Mouse (Mus musculus) lung, postnatal 4 days (tissue): ENCODE measurements around the gene Cldn15.

Experiments
- DNase-seq, 2 experiments: peaks; one replicate each; pipeline ENCODE4 v3.0.0; 2021

Gene Cldn15

GRCm38 (mm10) chr5:136982338-136982930 is 16.0 kb downstream of the Cldn15 start:
- DNase-seq = peak in 1 of 2 experiments; percentile 60

DNA sequence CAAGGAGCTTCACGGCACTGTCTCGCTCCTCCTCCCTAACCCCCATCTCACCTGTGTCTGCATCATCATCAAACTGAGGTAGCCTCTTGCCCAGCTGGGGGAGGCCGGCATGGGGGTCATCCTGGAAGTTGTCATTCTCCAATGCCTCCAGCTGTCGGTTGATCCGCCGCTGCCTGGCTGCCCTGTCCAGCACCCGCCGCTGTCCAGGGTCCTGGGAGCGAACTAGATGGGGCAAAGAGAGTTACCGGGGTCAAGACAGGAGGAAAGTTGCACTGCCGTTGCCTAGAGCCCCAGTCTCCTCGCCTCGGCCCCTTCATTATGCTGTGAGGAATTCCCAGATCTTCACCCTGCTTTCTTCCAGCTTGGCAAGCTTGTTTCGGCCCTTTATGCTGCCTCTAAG is 18.4 kb downstream of the Cldn15 start:
- DNase-seq = no peak

- peak; percentile 96 to 98 for DNase-seq
These were observed 20.3 kb downstream of the Cldn15 start, which contains the start of gene Plod3 for GRCm38 (mm10) chr5:136986695-136987137. Gene Plod3, plus strand, starts transcription at chr5:136987019.

DNA sequence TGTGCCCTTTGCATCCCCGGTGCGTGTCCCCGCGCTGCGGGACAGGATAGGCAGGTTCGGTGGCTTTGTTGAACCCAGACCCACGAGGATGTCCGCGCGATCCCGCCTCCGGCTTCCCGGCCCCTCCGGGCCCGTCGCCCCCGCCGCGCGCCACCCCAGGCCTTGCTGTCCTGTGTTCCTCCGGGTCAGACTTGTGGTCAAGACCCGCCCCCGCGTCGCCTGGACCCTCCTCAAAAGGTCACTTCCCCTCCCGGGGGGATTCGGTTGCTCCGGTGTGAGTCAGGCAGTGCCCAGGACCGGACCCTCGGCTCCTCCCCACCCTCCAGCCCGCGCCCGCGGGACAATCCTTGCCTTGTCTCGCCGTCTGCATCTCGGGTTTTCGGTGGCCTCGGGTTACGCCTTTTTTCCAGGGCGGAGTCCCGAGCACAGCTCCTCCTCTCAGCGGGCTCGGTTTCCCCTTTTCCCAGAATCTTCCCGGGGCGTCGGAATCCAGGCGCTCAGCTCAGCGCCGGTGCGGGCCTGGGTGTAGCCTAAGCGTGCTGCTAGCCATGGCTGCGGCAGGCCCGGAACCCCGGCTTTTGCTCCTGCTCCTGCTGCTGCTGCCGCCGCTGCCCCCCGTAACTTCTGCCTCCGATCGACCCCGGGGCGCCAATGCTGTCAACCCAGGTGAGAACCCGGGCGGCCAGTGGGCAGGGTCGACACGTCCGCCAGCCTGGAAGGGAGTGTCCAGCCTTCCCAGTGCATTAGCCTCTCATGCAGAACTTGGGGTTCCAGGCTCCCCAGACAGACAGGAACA is 20.9 kb downstream of the Cldn15 start:
- DNase-seq = peak; percentile 83 to 89

DNA sequence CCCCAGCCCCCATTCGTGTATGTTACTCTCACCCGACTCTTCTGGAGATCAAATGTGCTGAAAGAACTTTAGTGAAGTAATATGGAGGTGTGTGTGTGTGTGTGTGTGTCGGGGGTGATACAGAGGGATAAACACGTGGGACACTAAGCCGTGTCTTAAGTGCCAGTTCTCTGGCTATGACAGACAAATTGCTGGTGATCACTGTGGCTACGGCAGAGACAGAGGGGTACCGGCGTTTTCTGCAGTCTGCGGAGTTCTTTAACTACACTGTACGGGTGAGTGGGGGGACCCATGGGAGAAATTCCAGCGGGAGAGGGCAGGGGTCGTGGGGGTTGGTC is 21.5 kb downstream of the Cldn15 start, which contains the start of gene Znhit1:
Znhit1 (minus strand) TSS at position 88 of the 338 bp plus-strand sequence.
- DNase-seq = no peak

DNA sequence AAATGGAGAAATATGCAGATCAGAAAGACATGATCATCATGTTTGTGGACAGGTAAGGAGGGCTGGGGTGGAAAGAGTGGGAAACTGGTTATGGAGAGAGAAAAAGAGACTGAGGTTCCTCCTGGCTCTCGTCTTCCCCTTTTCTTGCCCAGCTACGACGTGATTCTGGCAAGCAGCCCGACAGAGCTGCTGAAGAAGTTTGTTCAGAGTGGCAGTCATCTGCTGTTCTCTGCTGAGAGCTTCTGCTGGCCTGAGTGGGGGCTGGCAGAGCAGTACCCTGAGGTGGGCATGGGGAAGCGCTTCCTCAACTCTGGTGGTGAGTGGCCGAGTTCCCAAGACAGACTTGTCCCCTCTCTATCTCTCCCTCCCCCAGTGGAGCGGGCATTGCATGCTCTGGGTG is 22.0 kb downstream of the Cldn15 start:
- DNase-seq = peak; percentile 48 to 56

GRCm38 (mm10) chr5:136989801-136990200 is 23.4 kb downstream of the Cldn15 start:
- no peak for DNase-seq

DNA sequence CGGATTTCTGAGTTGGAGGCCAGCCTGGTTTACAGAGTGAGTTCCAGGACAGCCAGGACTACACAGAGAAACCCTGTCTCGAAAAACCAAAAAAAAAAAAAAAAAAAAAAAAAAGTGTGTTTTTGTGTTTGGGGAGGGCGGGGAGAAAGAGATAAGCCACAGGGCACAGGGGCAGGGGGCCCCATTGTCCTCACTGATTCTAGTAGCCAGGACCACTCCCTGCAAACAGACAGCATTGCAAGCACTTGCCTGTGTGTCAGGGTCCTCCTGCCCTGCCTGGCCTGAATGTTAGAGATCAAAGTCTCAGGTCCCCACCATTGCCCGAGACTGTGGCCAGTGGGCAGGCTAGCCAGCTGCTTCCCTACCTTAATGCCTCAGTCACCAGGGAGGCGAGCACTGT is 33.0 kb downstream of the Cldn15 start:
- DNase-seq = no peak

DNA sequence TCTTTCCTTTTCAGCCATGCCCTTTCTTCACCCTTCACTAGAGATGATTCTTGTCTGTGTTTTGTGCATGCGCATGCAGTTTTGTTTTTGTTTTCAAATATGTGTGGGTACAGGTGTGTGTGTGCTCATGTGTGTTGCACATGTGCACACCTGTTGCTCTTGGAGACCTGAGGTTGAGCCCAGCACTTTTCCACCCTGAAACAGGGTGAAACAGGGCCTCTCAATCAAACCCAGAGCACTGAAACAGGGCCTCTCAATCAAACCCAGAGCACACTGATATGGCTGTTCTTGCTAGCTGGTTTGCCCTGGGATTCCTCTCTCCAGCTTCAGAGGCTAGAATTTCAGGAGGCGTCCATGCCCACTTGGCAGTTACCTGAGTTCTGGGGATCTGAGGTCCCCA is 34.2 kb downstream of the Cldn15 start:
- no peak for DNase-seq

- peak in 1 of 2 experiments; percentile 56 for DNase-seq
These were observed 40.9 kb downstream of the Cldn15 start for GRCm38 (mm10) chr5:137007276-137007675.

GRCm38 (mm10) chr5:137009988-137010387 is 43.6 kb downstream of the Cldn15 start:
- DNase-seq = peak in 1 of 2 experiments; percentile 64

GRCm38 (mm10) chr5:137012401-137012950 is 46.1 kb downstream of the Cldn15 start:
- no peak for DNase-seq

GRCm38 (mm10) chr5:137015913-137016312 is 49.5 kb downstream of the Cldn15 start:
- no peak for DNase-seq

- DNase-seq = no peak
These were observed 57.9 kb downstream of the Cldn15 start for GRCm38 (mm10) chr5:137024318-137024717.

- DNase-seq = peak; percentile 68 to 86
These were observed 58.7 kb downstream of the Cldn15 start for GRCm38 (mm10) chr5:137025132-137025531.
